Mouse (Mus musculus): ENCODE measurements at regions not wholly inside any gene's neighbourhood (a gene's known extent, or its start where the extent isn't known, plus 50 kb on each side); places are given as distances from the start of the nearest gene placed in this dataset.

DNA sequence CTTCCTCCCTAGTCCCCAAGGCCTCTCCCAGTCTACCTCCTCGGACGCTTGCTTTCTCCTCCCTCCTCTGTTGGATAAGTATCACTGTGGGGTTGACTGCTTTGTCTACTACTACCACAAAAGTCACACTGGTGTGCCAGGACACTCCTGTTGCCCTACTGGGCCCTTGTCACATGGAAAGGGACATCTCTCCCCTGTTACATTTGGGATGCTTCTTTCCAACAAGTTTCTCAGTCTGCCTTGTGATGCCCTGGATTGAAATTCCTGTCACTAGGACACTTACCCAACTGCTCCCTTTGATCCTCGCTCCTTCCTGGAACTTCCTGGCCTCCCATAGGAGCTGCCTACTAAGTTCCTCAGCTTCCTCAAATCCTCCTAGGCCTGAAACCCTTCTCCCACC, 501.9 kb upstream of the Nox3 start:
- no peak for DNase-seq (ENCODE audit: low spot score)

GRCm38 (mm10) chr17:4199698-4200153, 503.7 kb upstream of the Nox3 start:
- DNase-seq (ENCODE audit: low spot score): no peak

DNA sequence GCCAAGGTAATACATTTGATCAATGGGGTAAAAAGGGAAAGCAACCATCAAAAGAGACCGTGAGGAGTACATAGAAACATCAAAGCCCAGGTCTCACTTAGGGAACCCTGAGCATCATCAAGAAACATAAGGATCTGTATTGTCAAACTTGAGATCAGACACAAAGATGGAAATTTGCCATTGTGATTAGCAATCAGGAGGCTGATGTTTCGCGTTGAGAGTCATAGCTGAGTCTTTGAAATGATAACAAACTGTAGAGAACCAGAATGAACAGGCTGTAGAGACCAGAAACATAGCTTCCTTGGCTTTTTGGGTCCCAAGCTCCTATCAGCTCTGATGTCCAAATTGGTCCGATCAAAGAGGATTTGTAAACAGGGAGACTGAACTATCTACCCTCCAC, 505.2 kb upstream of the Nox3 start:
- no peak for DNase-seq (ENCODE audit: low spot score)

- DNase-seq (ENCODE audit: low spot score): no peak
Observed at GRCm38 (mm10) chr17:4208142-4208925, 512.3 kb upstream of the Nox3 start.

DNA sequence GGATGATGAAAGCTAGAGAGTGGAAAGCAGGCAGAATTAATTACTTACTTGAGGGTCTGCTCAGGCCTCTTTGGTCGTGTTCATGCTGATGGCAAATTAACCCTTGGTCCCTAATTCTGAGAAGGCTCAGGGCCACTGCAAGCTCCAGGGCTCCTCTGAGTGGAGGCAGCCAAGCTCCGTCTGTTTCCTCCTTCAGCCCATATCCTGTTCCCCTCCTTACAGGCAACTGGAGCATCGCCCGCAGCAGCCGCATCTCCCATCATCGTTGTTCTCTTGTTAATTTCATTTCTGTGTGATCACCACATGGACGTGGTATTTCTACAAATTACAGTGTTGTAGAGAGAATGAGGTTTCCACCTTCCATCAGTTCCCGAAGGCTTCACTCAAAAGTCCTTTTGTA, 513.6 kb upstream of the Nox3 start:
- DNase-seq (ENCODE audit: low spot score): no peak

DNA sequence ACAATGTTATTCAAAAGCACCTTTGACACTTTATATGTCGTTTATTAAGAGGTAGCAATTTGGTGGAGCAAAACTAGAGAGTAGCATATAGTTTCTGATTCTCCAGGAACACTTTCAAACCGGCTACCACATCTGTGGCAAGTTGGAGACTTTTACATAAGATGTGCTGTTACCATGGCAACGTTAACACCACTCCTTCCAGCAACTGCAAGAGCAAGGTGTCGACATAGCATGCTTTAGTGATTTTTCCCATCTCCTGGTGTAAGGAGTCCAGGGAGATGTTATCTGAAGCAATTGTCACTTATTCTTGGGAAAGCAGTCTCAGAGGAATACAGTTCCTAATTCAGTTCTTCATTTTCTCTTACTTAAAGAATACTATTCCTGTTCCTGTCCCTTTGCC, 516.5 kb upstream of the Nox3 start:
- no peak for DNase-seq (ENCODE audit: low spot score)

GRCm38 (mm10) chr17:4214970-4215369, 518.9 kb upstream of the Nox3 start:
- no peak for DNase-seq (ENCODE audit: low spot score)

DNA sequence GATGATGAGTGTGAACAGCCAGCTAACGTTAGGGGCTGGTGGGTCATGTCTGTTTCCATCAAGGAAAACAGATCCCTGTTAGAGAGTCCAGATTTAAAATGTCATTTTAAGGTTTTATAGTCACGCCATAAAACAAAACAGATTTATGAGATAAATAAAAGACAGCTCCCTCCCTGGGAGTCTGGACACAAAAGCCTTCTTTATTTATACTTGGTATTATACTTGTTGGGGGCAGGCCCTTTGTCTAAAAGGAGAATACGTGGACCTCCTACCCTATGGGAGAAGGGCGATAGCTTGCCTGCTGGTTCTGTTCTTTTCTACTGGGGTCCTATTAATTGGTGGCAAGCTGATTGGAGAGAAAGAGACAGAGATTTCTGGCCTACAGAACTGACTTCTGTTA, 520.1 kb upstream of the Nox3 start:
- no peak for DNase-seq (ENCODE audit: low spot score)

GRCm38 (mm10) chr17:4216750-4217149, 520.7 kb upstream of the Nox3 start:
- DNase-seq (ENCODE audit: low spot score): no peak

DNA sequence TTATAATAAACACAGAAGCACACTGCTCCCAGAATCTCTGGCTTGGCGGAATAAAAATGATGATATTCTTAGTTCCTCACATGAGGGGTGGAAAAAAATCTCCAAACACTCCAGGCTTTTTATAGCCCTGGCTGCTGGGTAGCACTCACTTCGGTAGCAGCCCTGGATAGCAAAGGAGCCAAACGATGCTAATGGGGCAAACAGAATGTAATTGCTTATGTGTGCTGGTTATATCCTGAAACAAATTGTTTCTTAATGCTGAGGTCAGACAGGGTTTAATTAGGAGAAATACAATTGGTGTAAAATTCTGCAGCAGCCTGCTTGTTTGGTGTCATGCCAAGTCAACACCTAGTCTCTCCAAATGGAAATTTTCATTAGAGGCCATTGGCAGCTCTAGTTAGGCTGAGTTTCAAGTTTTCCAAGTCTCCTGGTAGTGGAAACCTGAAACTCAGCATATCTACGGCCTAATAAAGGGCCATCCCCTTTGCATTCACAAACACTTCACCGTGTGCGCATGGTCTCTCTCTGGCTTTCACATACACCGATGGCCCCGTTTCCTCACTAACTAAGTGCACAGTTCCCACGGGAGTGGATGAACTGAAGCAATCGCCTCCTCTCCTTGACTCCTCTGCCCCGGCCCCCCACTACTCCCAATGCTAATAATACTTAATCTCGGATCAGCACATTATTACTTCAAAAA, 524.8 kb upstream of the Nox3 start:
- no peak for DNase-seq (ENCODE audit: low spot score)

DNA sequence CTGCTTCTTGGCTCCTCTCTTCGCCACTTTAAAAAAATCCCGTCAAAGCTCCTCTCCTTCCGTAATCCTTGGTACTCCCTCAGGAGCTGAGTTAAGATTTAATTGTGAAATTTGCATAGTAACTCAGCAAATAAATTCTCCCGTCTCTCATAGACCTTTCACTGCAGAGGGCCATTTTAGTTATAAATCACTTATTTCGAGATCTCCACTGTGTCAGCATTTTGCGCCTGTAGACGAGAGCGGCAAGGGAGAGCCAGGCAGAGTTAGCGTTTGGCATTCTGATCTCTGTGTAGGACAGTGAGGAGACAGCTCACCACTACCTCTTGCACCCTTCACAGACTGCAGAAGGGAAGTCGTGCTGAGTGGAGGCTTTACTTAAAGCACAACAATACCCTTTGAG, 531.8 kb upstream of the Nox3 start:
- DNase-seq (ENCODE audit: low spot score): no peak

GRCm38 (mm10) chr17:4229969-4230368, 533.9 kb upstream of the Nox3 start:
- DNase-seq (ENCODE audit: low spot score): no peak

DNA sequence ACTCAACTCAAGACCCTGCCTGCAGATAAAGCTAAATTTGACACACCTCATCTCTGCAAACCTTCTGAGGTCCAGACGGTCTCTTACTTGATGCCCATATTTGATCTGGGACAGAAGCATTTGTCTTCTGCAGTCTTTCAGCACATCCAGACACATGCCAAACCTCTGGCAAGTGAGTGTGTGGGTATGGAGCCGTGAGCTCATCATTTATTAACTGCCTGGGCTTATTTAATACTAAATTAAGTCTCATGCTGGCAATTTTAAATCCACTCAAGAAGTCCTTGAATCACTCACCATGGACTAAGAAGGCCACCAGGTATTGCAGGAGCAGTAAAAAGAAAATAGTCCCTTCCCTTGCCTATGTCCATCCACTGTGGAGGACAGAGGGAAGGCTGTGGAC, 554.4 kb upstream of the Nox3 start:
- no peak for DNase-seq (ENCODE audit: low spot score)

GRCm38 (mm10) chr17:4265471-4265870, 569.4 kb upstream of the Nox3 start:
- no peak for DNase-seq (ENCODE audit: low spot score)

DNA sequence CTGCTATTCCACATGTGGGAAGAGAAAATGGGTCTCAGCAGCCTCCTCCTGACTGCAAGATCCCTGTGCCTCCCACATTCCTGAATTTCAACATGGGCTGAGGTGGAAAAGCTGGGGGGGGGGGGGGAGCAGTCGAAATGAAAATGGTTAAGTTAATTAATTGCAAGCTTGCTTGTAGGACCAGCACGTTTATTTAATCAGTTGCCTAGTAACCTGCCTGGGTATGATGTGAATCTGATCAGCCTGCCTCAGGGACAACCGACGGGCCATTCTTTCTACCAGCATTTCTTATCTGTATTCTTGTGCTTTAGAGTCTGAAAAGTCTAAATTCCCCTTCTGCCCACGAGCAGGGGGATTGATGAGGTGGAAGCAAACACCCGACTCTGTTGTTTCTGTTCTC, 569.9 kb upstream of the Nox3 start:
- DNase-seq (ENCODE audit: low spot score): no peak

- no peak for DNase-seq (ENCODE audit: low spot score)
Observed at GRCm38 (mm10) chr17:4266487-4266886, 570.4 kb upstream of the Nox3 start.

GRCm38 (mm10) chr17:4268380-4268779, 572.3 kb upstream of the Nox3 start:
- DNase-seq (ENCODE audit: low spot score): no peak

DNA sequence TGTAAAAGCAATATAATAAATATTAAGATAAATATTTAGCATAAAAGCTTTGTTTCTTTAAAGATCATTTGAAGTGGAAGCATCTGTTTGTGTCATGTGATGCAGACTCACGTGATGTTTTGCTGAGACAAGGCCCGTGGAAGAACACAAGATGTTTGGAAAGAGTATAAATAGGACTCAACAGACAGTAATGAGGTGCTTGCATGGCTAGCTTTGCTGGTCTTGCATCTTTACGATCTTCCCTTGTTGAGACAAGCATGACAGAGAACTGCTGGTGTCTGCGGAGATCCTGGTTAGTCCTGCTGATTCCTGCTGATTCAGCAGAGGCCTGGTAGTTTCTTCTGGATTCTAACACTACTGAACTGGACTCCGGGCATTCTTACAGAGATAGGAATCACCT, 576.4 kb upstream of the Nox3 start:
- DNase-seq (ENCODE audit: low spot score): no peak

- DNase-seq (ENCODE audit: low spot score): no peak
Observed at GRCm38 (mm10) chr17:4276722-4277121, 580.7 kb upstream of the Nox3 start.

- no peak for DNase-seq (ENCODE audit: low spot score)
Observed at GRCm38 (mm10) chr17:4278239-4278827, 582.3 kb upstream of the Nox3 start.

DNA sequence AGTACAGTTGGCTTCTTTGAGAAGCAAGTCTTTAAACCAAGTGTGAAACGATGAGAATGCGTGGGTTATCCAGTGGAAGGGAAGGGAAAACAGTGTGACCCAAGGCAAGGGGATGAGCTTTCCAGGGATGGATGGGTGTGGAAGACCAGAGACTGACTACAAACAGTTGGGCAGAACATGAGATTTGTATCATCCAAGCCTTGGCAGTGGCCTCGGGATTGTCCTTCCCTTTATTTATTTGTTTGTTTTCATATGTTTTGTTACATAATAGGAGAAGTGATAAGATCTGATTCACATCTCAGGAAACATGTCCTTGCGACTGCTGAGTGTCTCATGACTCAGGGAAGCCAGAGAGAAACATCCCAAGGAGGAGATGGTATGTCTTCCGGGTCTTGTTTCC, 585.4 kb upstream of the Nox3 start:
- no peak for DNase-seq (ENCODE audit: low spot score)

- no peak for DNase-seq (ENCODE audit: low spot score)
Observed at GRCm38 (mm10) chr17:4291418-4291817, 595.4 kb upstream of the Nox3 start.

- no peak for DNase-seq (ENCODE audit: low spot score)
Observed at GRCm38 (mm10) chr17:4296521-4297155, 600.6 kb upstream of the Nox3 start.
